Mouse (Mus musculus): Measurements from ENCODE around the gene Exog. TPM values are rescaled to one million over a fixed set of nuclear protein-coding genes. Genes with fewer than 3 reads are reported as not detected.

Gene Exog
- polyA plus RNA-seq, 1 experiment from 2014 or later = 28.4 TPM

DNA sequence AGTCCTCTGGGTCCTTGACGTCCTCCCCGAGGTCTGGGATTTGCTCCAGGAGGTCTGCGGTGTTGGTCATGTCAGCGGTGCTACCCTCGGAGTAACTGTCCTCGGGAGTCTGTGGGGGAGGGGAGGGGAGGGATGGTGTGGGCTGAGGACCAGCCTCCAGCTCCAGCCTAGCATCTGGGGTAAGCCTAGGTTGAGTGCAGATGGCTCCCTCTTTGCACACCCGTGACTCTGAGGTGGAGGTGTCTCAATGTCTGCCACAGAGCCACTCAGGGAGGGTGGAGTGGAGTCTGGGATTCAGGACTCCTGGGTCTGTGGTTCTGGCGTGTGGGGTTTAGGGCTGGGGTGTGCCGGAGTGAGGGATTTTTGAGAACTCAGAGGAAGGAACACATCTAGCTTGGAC lies 68.2 kb downstream of the Exog start:
- Histone ChIP-seq H3K4me2 (no peak overlapping the region), H3K27me3 (peaks cover 4% of the 10 kb centered on the region), H3K36me3 (no peaks in the 10 kb centered on the region), H3K9ac (no peak overlapping the region), H3K4me3 (no peak overlapping the region), H3K4me1 (peaks cover 11% of the 10 kb centered on the region), H3K9me3 (no peaks in the 10 kb centered on the region), H3K27ac (no peak overlapping the region)
- no peak for ATAC-seq (ENCODE audit: insufficient number of reproducible peaks, low FRiP score, low TSS enrichment, low read depth)
- 87% methylated on average over 9 of the region's 9 CpGs for WGBS

- no peak overlapping the region for H3K9ac ChIP-seq
- 73% methylated on average over 8 of the region's 8 CpGs for WGBS
- H3K4me3 ChIP-seq = no peak overlapping the region
- no peaks in the 10 kb centered on the region for H3K9me3 ChIP-seq
- H3K27me3 ChIP-seq = peaks cover 6% of the 10 kb centered on the region
- no peaks in the 10 kb centered on the region for H3K36me3 ChIP-seq
- ATAC-seq (ENCODE audit: insufficient number of reproducible peaks, low FRiP score, low TSS enrichment, low read depth) = no peak
- peaks cover 11% of the 10 kb centered on the region for H3K4me1 ChIP-seq
- H3K4me2 ChIP-seq = no peak overlapping the region
- H3K27ac ChIP-seq = no peak overlapping the region
These were observed 69.1 kb downstream of the Exog start for GRCm38 (mm10) chr9:119513816-119514215.

DNA sequence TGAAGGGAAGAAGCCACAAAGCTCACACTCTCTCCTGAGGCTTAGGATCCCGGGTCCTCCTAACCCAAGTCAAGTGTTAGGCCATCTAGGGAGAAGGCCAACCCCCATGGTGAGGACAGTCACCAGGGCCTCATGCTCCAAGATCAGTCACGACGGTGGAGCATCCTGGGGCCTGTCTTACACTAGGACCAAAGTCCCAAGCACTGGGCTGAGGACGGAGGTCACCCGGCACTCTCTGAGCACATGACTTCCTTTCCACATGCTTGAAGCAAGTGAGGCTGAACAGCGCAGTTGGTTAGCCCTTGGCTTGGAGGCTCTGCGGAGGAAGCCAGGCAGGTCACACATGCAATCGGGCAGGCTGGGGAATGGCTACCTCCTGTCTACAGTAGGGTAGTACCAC lies 70.2 kb downstream of the Exog start:
- H3K9me3 ChIP-seq = no peaks in the 10 kb centered on the region
- H3K27me3 ChIP-seq = peaks cover 9% of the 10 kb centered on the region
- no peak for ATAC-seq (ENCODE audit: insufficient number of reproducible peaks, low FRiP score, low TSS enrichment, low read depth)
- WGBS = 80% methylated on average over 8 of the region's 8 CpGs
- peaks cover 11% of the 10 kb centered on the region for H3K4me1 ChIP-seq
- no peaks in the 10 kb centered on the region for H3K36me3 ChIP-seq
- no peak overlapping the region for H3K27ac ChIP-seq
- no peak overlapping the region for H3K4me2 ChIP-seq
- H3K9ac ChIP-seq = no peak overlapping the region
- H3K4me3 ChIP-seq = no peak overlapping the region

Other genes starting within 250 kb of the Exog start
- gene Slc22a13, start 235.8 kb upstream of the Exog start, polyA plus RNA-seq (2015; fragmentation: Nextera tagmentation; extraction: Ambion mirVana) = not detected in 2 replicates
- gene Oxsr1, start 122.5 kb upstream of the Exog start, polyA plus RNA-seq (2015; fragmentation: Nextera tagmentation; extraction: Ambion mirVana) = 9.4 and 11.5 TPM in 2 replicates
- 112 and 121 TPM in 2 replicates for gene Acaa1a, start 105.3 kb upstream of the Exog start, polyA plus RNA-seq (2015; fragmentation: Nextera tagmentation; extraction: Ambion mirVana)
- gene Myd88, start 103.5 kb upstream of the Exog start, polyA plus RNA-seq (2015; fragmentation: Nextera tagmentation; extraction: Ambion mirVana) = 32.7 and 38.2 TPM in 2 replicates
- gene Xylb, start 87.6 kb upstream of the Exog start, polyA plus RNA-seq (2015; fragmentation: Nextera tagmentation; extraction: Ambion mirVana) = 4.2 and 5.8 TPM in 2 replicates
- gene Slc22a14, start 79.4 kb upstream of the Exog start, polyA plus RNA-seq (2015; fragmentation: Nextera tagmentation; extraction: Ambion mirVana) = 0.24 TPM in 1 of 2 replicates, not detected in the other
- 14.9 TPM in 2 replicates for gene Acvr2b, start 42.8 kb upstream of the Exog start, polyA plus RNA-seq (2015; fragmentation: Nextera tagmentation; extraction: Ambion mirVana)
- gene Scn5a, start 134.1 kb downstream of the Exog start, polyA plus RNA-seq (2015; fragmentation: Nextera tagmentation; extraction: Ambion mirVana) = 0.17 and 0.22 TPM in 2 replicates

Measured in limb, embryonic 15.5 days (tissue).